Mouse (Mus musculus): ENCODE data around the gene Inpp5d.
"Not testable (repeated sequence)": the region's sequence is repeated elsewhere in the genome, so short reads cannot be mapped to it uniquely, and the experiment has no call there.

The Inpp5d gene

GRCm38 (mm10) chr1:87651436-87651835 lies 31.3 kb downstream of the Inpp5d start:
- in situ Hi-C loops (cut with MboI, MseI) = no loop called here

DNA sequence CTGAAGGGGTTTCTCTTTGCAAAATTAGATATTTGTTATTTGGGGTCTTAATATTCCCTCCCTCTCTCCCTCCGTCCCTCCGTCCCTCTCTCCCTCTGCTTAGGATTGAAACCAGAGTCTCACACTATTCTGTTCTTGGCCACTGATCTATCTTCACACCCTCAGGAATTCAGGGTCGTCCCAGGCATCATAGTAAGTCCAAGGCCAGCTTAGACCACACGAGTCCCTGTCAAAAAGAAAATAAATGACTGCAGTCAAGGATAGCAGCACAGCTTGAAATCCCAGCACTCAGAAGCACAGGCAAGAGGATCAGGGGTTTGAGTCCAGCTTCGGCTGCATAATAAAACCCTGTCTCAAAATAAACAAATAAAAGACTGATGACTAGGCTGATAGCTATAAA lies 35.0 kb downstream of the Inpp5d start:
- in situ Hi-C loops (cut with MboI, MseI) = no loop called here

DNA sequence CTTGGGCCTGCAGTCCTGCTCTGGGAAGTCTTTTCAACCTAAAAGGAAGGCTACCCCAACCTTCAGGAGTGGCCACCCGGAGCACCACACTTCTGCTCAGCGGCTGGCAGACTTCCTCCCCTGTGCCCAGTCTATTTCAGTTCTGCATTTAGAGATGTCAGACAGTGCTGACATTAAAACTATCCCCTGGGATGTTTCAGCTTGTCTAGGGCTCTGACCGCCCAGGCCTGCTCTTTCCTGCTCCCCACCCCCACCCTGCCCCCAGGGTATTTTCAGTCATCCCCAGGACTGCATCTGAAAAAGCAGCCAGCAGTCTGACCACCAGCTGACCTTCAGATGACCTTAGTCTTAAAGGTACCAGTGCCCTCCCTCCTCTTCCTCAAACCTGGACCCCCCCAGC lies 38.0 kb downstream of the Inpp5d start:
- in situ Hi-C loops (cut with MboI, MseI) = no loop called here

DNA sequence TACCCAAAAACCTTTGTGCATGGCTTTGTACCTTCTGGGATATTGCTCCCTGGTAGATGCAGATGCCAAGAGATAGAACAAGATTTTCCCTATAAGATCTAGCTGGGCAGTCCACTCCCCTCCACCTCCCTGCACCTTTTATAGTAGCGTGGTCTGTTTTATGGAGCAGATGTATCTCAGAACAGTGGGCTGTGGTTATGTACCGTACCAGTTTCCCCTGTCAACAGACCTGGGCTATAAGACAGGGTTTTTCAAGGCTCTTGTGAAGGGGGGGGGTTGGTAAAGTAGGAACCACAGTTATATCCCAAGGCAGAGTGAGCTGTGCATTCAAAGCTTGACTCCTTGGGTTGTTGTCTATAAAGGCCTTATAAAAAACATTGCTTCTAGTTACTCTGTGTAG lies 38.4 kb downstream of the Inpp5d start:
- in situ Hi-C loops (cut with MboI, MseI) = no loop called here

DNA sequence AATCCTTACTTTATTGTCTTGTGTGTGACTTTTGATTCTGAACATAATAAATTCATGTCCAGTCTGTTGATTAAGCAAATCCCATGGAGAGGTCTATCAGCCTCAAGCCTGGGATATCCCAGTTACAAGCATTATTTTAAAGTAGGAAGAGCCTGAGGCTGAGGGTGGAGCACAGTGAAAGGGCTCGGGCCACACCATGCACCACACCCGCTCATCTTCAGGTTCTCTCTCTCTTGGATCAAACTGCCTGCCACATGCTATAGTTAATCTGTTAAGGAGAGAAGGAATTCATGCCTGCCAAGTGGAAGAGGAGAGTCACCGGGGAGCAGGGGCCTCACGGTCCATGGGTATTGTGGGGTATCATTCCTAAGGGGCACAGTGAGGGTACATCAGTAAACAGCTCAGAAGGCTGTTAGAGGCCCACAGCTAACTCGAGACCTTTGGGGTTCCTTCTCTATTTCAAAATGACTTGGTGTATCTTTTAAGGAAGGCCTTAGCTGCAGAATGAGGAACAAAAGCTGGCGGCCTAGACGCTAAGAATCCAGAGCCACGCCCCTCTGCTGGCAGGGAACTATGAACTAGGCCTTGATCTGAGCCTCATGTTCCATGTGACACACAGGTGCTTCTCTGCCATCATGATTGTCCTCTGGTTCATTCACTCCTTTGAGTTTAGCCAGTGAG lies 39.0 kb downstream of the Inpp5d start:
- in situ Hi-C loops (cut with MboI, MseI) = no loop called here

- in situ Hi-C loops (cut with MboI, MseI) = no loop called here
Measured at GRCm38 (mm10) chr1:87659618-87659960, 39.5 kb downstream of the Inpp5d start.

- in situ Hi-C loops (cut with MboI, MseI) = no loop called here
Measured at GRCm38 (mm10) chr1:87660740-87661139, 40.6 kb downstream of the Inpp5d start.

DNA sequence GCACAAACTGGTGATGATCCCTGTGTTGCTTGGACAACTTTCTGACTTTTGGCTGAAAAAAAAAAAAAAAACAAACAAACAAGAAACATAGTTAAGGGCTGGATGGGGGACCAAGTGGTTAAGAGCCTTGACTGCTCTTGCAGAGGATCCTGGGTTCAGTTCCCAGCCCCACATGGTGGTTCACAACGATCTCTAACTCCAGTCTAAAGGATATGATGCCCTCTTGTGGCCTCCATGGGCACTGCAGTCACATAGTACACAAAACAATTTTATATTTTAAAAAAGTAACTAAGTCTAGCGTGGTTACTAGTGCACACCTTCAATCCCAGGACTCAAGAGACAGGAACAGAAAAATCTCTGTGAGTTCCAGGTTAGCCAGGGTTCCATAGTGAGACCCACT lies 43.9 kb downstream of the Inpp5d start:
- in situ Hi-C loops (cut with MboI, MseI) = no loop called here

DNA sequence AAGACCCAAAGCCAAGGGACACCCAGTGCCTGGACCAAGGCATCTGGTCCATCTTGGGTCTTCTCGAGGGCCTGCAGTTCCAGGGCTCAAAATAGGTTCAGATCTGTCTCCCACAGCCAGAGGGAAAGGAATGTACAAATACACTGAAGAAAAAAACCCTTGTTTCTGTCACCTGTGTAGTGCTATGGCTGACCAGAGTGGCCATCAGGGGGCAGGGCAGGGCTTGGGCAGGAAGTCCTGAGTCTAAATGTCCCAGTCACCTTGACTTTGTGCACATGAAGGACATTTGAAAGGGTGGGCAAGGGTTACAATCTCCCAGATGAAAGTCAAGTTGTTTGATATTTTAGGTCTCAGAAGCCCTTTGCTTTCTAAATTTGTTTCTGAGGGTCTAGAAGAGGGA lies 46.9 kb downstream of the Inpp5d start:
- in situ Hi-C loops (cut with MboI, MseI) = no loop called here

DNA sequence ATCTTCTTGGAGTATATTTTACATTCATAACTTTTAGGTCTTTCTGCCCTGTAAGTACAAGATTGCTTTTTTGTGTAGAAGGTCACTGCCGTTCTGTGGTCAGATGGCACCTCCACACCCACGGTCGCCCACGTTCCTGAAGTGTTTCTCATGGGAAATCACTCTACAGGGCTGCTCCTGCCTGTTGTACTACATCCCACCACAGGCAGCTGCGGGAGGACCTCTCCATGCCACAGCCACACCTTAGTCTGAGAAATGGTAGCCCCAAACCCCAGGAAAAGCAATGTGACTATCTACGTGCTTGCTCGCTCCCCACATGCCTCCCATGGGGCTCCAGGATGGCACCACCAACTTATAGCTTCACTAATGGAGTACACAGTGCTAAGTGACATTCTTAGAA lies 48.2 kb downstream of the Inpp5d start:
- in situ Hi-C loops (cut with MboI, MseI) = no loop called here

GRCm38 (mm10) chr1:87671483-87671882 lies 51.4 kb downstream of the Inpp5d start:
- in situ Hi-C loops (cut with MboI, MseI) = no loop called here

DNA sequence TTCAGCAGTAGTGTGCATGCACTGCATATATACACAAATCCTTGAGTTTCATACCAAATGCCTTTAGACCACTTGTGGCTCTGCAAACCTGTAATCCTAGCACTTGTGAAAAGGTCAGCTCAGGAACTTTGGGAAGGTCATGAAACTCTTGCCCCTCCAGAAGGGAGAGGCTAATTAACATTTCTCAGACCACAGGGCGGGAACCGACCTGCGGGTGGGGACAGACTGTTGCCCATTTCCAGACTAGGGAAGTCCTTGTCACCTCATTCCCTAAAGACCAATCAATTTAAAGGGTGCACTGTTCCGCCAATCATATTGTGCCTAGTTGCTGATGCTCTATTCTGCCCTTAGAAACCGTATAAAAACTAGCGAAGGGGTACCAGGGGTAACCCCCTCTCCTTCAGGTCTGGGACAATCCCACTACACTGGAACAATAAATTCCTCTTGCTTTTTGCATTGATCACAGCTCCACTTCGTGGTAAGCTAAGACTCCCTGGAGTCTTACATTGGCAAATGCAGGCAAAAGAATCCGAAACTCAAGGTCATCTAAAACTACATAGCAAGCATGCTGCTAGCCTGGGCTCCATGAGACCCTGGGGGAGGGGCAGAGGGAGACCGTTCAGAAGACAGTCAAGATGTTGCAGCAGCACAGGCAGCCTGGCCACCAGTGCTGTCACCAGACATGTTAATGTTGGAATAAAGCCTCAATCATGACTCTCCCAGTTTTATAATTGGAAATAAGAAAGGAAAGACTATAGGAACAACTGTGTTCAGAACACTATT lies 53.9 kb downstream of the Inpp5d start:
- in situ Hi-C loops (cut with MboI, MseI) = no loop called here

DNA sequence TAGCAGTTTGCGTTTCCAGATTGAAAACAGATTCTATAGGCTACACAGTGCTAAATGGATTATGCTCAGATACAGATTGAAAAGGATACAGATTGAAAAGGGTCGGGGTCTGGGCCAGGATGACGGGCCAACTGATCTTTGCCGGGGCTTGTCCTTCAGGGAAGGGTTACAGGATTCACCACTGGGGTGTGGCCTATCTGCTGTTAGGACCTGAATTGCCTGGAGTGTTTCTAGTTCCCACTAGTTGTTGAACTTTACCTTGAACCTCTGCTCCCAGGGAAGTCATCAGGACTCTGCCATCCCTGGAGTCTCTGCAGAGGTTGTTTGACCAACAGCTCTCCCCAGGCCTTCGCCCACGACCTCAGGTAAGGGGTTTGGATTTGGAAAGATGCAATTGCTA lies 55.9 kb downstream of the Inpp5d start:
- in situ Hi-C loops (cut with MboI, MseI) = no loop called here

DNA sequence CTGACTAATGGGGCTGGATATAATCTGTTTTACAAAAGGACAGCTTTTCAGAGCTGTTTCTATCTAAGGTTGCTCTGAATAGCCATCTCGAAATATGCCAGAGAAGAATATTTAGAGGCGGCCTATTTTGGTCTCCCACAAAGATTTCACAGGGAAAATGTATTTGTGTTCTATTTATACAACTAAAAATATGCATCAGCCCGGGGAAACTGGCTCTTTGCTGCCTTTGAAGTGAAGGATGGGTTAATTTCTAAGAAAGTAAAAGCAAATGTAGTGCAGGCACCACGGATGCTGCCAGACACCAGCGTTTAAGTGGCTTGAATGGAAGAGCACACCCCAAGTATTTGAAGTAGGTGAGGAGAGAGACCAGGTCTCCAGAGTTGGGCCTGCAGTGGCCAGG lies 59.0 kb downstream of the Inpp5d start:
- in situ Hi-C loops (cut with MboI, MseI) = no loop called here

GRCm38 (mm10) chr1:87680950-87681349 lies 60.8 kb downstream of the Inpp5d start:
- in situ Hi-C loops (cut with MboI, MseI) = no loop called here

DNA sequence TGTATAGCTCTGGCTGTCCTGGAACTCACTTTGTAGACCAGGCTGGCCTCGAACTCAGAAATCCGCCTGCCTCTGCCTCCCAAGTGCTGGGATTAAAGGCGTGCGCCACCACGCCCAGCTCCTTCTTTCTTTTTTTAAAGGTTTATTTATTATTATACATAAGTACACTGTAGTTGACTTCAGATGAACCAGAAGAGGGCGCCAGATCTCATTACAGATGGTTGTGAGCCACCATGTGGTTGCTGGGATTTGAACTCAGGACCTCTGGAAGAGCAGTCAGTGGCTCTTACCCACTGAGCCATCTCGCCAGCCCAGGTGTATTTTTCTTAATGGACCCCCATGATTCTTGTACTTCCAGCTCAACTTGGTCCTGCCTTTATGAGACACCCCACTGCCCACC lies 62.4 kb downstream of the Inpp5d start:
- in situ Hi-C loops (cut with MboI, MseI) = not testable (repeated sequence)

GRCm38 (mm10) chr1:87684071-87684470 lies 64.0 kb downstream of the Inpp5d start:
- in situ Hi-C loops (cut with MboI, MseI) = no loop called here

DNA sequence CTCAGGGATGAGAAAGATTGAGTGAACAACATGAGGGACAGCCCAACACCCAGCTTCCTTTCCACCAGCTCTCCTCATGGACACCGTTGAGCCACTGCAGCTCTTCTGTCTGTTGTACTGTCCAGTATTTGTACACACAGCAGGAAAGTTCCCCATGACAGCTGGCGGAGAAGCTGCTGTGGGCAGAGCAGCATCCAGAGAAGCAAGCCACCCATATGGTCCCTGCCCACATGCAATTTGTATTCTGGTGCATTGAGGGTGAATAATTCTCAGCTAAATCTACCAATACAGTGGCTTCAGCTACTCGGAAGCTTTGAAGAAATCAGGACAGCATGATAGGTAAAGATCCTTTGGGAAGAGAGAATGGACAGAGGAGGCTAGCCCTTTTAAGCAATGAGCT lies 64.7 kb downstream of the Inpp5d start:
- in situ Hi-C loops (cut with MboI, MseI) = no loop called here

DNA sequence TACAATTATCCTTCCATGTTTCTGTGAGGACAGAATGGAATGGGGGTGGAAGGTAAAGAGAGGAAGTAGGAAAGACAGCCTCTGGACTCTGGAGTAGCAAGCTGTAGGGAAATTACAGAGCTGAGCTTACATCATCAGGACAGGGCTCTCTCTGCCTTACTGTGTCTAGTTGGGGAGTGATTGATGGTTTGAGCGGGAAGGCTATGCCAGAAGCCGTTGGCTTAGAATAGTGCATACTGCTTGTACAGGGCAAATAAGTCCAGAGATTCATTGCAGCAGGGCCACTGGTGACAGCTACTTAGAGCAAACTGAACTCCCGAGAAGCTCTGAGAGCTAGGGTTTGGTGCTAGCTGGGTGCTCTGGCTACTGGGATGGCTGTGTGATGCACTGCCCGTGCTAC lies 66.2 kb downstream of the Inpp5d start:
- in situ Hi-C loops (cut with MboI, MseI) = no loop called here

DNA sequence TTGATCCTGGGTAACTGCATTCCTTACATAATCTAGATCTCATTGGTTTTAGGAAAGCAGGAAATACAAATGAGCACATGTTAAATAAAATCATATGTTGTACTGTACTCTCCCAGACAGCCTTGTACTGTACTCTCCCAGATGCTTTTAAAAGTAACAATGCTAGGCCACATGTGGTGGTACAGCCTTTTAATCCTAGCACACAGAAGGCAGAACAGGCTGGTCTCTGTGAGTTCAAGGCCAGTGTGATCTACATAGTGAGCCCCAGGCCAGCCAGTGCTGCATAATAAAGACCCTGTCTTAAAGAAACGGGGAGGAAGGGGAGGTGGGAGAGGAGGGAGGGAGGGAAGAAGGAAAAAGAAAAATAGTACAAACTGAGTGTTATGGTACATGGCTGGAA lies 66.9 kb downstream of the Inpp5d start:
- in situ Hi-C loops (cut with MboI, MseI) = no loop called here

GRCm38 (mm10) chr1:87689661-87690341 lies 69.7 kb downstream of the Inpp5d start:
- in situ Hi-C loops (cut with MboI, MseI) = loop anchor here (10.0 kb wide), 1 partner anchor 1775 kb away; no protein-coding TSS in a partner anchor

- in situ Hi-C loops (cut with MboI, MseI) = loop anchor here (10.0 kb wide), 1 partner anchor 1782 kb away; no protein-coding TSS in a partner anchor
Measured at GRCm38 (mm10) chr1:87696358-87696757, 76.2 kb downstream of the Inpp5d start.

DNA sequence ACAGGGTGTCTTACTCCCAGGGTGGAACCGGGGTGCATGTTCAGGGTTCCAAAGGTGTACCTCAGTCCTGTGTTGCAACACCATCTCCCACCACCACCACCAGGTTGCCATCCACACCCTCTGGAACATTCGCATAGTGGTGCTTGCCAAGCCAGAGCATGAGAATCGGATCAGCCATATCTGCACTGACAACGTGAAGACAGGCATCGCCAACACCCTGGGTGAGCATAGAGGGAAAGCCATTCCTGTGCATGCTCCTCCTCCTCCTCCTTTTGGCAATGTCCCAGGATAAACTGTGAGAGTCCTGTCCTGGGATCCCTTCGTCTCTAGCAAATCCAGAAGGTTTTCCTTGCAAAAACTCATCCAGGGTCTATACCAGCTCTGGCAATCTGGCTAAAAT lies 77.9 kb downstream of the Inpp5d start:
- in situ Hi-C loops (cut with MboI, MseI) = loop anchor here (10.0 kb wide), 1 partner anchor 1783 kb away; no protein-coding TSS in a partner anchor

Data from T-helper 1 cell (primary cell).